Mouse (Mus musculus) lung, postnatal 0 days (tissue): ENCODE results near the gene Tldc1. TPM values are rescaled to one million over a fixed set of nuclear protein-coding genes. Genes with fewer than 3 reads are reported as not detected.

Experiments used
- ATAC-seq: fragments of 200-750 bp; cut with Nextera tagmentation; 2 replicates; pipeline ENCODE4 v1.8.0; 2017; ENCODE audit warnings: moderate library complexity
- DNase-seq: peaks from one replicate; pipeline ENCODE4 v3.0.0-alpha.2; 2016; ENCODE audit warnings: low spot score
- H3K27ac ChIP-seq: fragments of 300-500 bp; sonication (generic); 2 replicates; pipeline ENCODE4 v1.5.1; 2014; ENCODE audit warnings: antibody characterized with exemption, mild to moderate bottlenecking, low read length, mixed read lengths
- H3K27me3 ChIP-seq: fragments of 300-500 bp; sonication (generic); replicated peaks from 2 replicates; pipeline ENCODE4 v1.6.1; 2014; ENCODE audit warnings: low read length, mixed read lengths; ENCODE audit not compliant: insufficient read depth
- H3K36me3 ChIP-seq: fragments of 300-500 bp; sonication (generic); 2 replicates; pipeline ENCODE4 v1.6.1; 2014; ENCODE audit warnings: low read length, mixed read lengths; ENCODE audit not compliant: insufficient read depth
- H3K4me1 ChIP-seq: fragments of 300-500 bp; sonication (generic); 2 replicates; pipeline ENCODE4 v1.6.1; 2014; ENCODE audit warnings: antibody characterized with exemption, low read depth, low read length, mixed read lengths; ENCODE audit not compliant: insufficient read depth
- H3K4me2 ChIP-seq: fragments of 300-500 bp; sonication (generic); replicated peaks from 2 replicates; pipeline ENCODE4 v1.6.1; 2014; ENCODE audit warnings: low read depth, mild to moderate bottlenecking, low read length, moderate library complexity, mixed read lengths
- H3K4me3 ChIP-seq: fragments of 300-500 bp; sonication (generic); 2 replicates; pipeline ENCODE4 v1.5.1; 2014; ENCODE audit warnings: low read depth, low read length
- H3K9ac ChIP-seq: fragments of 300-500 bp; sonication (generic); replicated peaks from 2 replicates; pipeline ENCODE4 v1.6.1; 2014; ENCODE audit warnings: low read depth, mild to moderate bottlenecking
- H3K9me3 ChIP-seq: fragments of 300-500 bp; sonication (generic); 2 replicates; pipeline ENCODE4 v1.6.1; 2016; ENCODE audit warnings: low read length, mixed read lengths
- CTCF ChIP-seq: IDR thresholded peaks from 2 replicates; pipeline ENCODE4 v1.5.1; 2016; ENCODE audit warnings: antibody characterized with exemption, mild to moderate bottlenecking
- EP300 ChIP-seq: IDR thresholded peaks from 2 replicates; pipeline ENCODE4 v1.6.1; 2016; ENCODE audit warnings: antibody characterized with exemption, mild to moderate bottlenecking, control low read depth
- WGBS: fragments of 180-500 bp; shearing (Covaris S2); extraction: QIAGEN DNeasy Blood & Tissue Kit; methylation state at CpG from one replicate; pipeline ENCODE4 v1.1.7; 2014; 5-methylcytosine and 5-hydroxymethylcytosine counted together
- polyA plus RNA-seq: library from polyadenylated mRNA; unstranded; fragments of >200 nt; fragmentation: Nextera tagmentation; extraction: Ambion mirVana; gene quantifications from 2 replicates; pipeline ENCODE4 v1.2.1, GENCODE M21; 2015

The Tldc1 gene
- polyA plus RNA-seq, 1 experiment from 2014 or later = 7.9 TPM

DNA sequence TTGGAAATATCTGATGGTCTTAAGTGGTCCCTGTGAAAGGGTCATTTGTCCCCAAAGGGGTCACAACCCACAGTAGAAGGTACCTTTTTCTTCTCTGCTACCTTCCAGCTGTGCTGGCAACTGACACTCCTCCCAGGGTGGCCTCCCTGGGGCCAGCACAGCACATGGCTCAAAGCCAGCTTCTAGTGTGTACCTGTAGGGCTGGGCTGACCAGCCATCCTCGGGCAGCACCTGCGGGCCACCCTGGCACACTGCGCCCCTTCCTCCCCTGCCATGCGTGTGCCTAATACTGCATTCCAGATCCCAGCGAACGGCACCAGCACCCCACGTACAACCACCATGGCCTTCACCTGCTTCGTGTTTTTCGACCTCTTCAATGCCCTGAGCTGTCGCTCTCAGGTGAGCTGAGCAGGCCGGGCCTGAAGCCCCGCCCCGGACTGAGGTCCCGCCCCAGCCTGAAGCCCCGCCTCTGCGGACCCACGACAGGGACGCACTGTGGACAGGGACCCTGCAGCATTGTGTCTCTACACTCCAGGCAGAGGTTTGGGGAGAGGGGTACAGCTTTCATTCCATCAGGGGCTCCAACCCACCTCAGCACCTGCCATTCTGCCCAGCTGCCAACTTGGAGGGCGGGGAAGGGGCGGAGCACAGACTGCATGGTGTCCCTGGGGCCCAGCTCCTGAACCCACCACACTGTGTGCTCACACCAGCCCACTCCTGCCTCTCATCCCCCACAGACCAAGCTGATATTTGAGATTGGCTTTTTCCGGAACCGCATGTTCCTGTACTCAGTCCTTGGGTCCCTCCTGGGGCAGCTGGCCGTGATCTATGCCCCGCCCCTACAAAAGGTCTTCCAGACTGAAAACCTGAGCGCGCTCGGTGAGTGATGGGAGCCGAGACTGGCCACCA is 22.7 kb downstream of the Tldc1 start:
- Histone ChIP-seq H3K9me3 (no peaks in the 10 kb centered on the region), H3K36me3 (no peaks in the 10 kb centered on the region), H3K27ac (no peak overlapping the region), H3K4me2 (peak overlapping the region; percentile 46), H3K4me3 (peak overlapping the region; percentile 23; the same call in 1 of the 2 replicates), H3K4me1 (0 out of 2 replicates have a peak, but pooled peaks cover 2% of the 10 kb centered on the region), H3K9ac (no peak overlapping the region), H3K27me3 (no peaks in the 10 kb centered on the region)
- ATAC-seq (peak; percentile 68), DNase-seq (peak; percentile 35)
- 20% methylated on average over 28 of the region's 28 CpGs for WGBS
- TF ChIP-seq EP300 (no peak), CTCF (no peak)

DNA sequence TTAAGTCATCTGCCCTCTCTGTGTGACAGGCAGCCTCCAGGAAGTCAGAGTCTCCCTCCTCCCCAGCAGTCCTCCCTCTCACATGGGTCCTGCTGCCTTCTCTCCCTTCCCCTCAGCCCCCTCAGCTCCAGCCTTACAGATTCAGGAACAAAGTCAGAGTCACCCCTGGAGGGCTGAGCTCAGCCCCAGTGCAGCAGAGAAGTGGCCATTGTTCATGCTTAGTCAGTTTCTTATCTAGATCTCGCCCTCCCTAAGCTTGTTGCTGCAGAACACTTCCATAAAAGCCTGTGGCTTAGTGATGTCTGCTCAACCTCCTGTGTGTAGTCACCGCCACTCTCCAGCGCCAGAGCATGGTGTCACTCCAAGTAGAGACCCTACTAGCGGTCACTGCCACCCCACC is 33.6 kb downstream of the Tldc1 start:
- Histone ChIP-seq H3K27ac (no peak overlapping the region), H3K27me3 (no peaks in the 10 kb centered on the region), H3K4me2 (no peak overlapping the region), H3K9ac (no peak overlapping the region), H3K9me3 (no peaks in the 10 kb centered on the region), H3K4me1 (no peaks in the 10 kb centered on the region), H3K36me3 (no peaks in the 10 kb centered on the region), H3K4me3 (no peak overlapping the region)
- DNase-seq (no peak), ATAC-seq (no peak)
- no peak for TF ChIP-seq EP300
- 70% methylated on average over 4 of the region's 4 CpGs for WGBS

DNA sequence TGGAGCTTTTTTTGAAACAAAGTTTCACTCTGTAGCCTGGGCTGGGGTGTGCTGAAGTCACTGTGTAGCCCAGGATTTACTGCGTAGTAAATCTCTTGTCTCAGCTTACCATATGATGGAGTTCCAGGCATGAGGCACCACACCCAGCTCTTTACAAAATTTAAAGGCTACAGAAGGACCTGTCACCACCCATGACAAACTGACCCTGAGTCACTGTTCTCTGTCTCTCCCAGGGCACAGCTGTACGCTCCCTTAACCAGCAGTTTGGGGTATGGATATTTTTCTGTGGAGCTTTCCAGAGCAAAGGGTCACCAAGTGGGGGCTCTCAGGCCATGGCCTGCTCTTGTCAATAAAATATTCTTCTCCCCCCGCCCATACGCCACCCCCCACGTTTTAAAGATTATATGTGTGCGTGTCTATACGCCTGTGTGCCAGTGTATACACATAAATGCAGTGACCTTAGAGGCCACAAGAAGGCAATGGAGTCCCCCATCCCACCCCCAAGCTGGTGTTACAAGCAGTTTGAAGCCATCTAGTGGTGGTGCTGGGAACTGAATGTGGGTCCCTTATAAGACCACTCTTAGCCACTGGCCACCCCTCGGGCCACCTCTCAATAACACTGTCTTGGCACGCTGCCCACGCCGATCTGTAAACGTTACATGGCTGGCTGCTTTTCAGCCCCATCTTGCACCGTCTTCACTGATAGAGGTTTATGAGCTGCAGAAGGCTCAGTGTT is 34.8 kb downstream of the Tldc1 start:
- no peaks in the 10 kb centered on the region for H3K4me1 ChIP-seq
- H3K36me3 ChIP-seq = no peaks in the 10 kb centered on the region
- H3K4me3 ChIP-seq = no peak overlapping the region
- no peak overlapping the region for H3K9ac ChIP-seq
- no peaks in the 10 kb centered on the region for H3K27me3 ChIP-seq
- TF ChIP-seq EP300 (no peak), CTCF (peak; percentile 92)
- peak; percentile 70 for DNase-seq
- peak; percentile 82 for ATAC-seq
- H3K27ac ChIP-seq = no peak overlapping the region
- 40% methylated on average over 13 of the region's 13 CpGs for WGBS
- no peaks in the 10 kb centered on the region for H3K9me3 ChIP-seq
- H3K4me2 ChIP-seq = no peak overlapping the region

DNA sequence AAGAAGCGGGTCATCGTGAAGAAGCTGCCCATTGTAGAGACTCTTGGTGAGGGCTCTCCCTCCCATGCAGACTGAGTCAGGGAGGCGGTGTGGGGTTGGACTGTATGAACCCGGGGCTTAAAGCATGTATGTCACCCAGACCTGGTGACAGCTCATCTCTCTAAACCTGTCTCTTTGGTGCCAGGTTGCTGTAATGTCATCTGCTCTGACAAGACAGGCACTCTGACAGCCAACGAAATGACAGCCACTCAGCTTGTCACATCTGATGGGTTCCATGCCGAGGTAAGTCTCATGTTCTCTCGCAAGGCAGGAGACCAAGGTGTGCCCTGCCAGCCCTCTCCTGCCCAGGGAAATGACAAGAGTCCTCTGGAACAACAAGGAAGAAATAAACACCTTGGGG is 35.8 kb downstream of the Tldc1 start:
- Histone ChIP-seq H3K36me3 (no peaks in the 10 kb centered on the region), H3K4me3 (no peak overlapping the region), H3K27ac (no peak overlapping the region), H3K27me3 (no peaks in the 10 kb centered on the region), H3K9me3 (no peaks in the 10 kb centered on the region), H3K9ac (no peak overlapping the region), H3K4me2 (no peak overlapping the region), H3K4me1 (no peaks in the 10 kb centered on the region)
- 81% methylated on average over 7 of the region's 7 CpGs for WGBS
- TF ChIP-seq EP300 (no peak), CTCF (no peak)
- no peak for DNase-seq
- ATAC-seq = no peak

DNA sequence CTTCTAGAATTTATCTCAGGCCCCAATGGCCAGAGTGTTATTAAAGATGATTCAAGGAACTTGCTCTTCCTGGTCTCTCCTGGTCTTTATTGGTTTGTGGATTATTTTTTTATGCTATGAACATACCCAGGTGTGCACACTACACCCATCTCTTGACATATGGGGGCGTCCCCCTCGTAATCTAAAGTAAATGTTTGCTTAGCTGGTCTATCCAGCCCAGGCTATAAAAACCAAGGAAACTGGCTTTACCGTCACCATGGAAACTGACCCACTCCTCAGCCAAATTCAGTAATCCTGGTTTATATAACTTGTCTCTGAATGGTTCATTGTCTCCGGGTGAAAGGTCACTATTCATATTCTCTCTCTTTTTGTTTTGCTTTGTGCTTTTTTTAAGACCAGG is 37.6 kb downstream of the Tldc1 start:
- WGBS = 33% methylated on average over 4 of the region's 4 CpGs
- no peaks in the 10 kb centered on the region for H3K27me3 ChIP-seq
- no peak overlapping the region for H3K27ac ChIP-seq
- DNase-seq = peak; percentile 18
- H3K36me3 ChIP-seq = no peaks in the 10 kb centered on the region
- ATAC-seq = no peak
- H3K4me3 ChIP-seq = no peak overlapping the region
- no peaks in the 10 kb centered on the region for H3K4me1 ChIP-seq
- H3K9ac ChIP-seq = no peak overlapping the region
- TF ChIP-seq EP300 (no peak), CTCF (no peak)
- no peaks in the 10 kb centered on the region for H3K9me3 ChIP-seq
- H3K4me2 ChIP-seq = no peak overlapping the region

DNA sequence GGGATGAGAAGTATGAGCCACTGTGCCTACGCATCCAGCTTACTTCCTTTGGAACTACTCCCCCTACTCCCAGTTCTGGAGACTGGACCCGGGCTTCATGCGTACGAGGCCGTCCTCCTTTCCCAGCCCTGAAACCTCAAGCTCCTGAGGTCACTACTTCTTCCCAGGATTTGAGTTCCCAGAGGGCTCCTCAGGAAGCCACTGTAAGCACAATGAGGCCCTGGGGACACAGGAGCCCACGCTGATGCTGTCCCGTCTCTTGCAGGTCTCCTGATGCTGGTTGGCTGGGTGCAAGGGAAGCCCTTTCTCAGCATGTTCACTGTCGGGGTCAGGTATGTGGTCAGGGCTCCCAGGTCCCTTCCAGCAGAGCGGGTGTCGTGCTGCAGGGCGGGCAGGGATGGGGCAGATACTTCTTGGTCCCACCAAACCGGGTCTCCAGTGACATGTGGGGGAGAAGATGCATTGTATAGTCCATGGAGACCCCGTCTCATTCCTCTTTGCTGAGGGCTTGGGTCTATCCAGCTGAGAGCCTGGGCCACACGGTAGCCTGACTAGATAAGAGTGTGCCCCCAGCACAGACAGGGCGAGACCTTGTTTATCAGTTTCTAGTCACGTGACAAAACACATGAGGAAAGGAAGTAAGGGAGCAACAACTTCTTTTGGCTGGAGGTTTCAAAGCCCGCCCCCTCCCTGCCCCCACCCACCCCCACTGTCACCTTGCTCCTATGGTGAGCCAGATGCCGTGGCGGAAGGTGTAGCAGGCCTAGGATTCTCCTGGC is 39.9 kb downstream of the Tldc1 start:
- TF ChIP-seq CTCF = no peak
- TF ChIP-seq EP300 = no peak

More for the DNA sequence above, 39.9 kb downstream of the Tldc1 start:
- 75% methylated on average over 19 of the region's 19 CpGs for WGBS
- H3K27ac ChIP-seq = no peak overlapping the region
- no peaks in the 10 kb centered on the region for H3K27me3 ChIP-seq
- H3K4me1 ChIP-seq = no peaks in the 10 kb centered on the region
- ATAC-seq = no peak
- no peaks in the 10 kb centered on the region for H3K36me3 ChIP-seq
- H3K9me3 ChIP-seq = no peaks in the 10 kb centered on the region
- no peak overlapping the region for H3K4me3 ChIP-seq
- no peak overlapping the region for H3K9ac ChIP-seq
- H3K4me2 ChIP-seq = no peak overlapping the region
- DNase-seq = no peak
